Mouse (Mus musculus): Measurements from ENCODE around the gene Slc24a4. TPM values are rescaled to one million over a fixed set of nuclear protein-coding genes. Genes with fewer than 3 reads are reported as not detected.

Slc24a4 gene
- polyA plus RNA-seq, 1 experiment, result not detected

- H3K4me3 ChIP-seq (ENCODE audit: insufficient read depth, low read length), result no peak overlapping the region
- no peaks in the 10 kb centered on the region for H3K4me1 ChIP-seq (ENCODE audit: control insufficient read depth, insufficient read depth, low read length)
- H3K27ac ChIP-seq (ENCODE audit: insufficient read depth, low read depth, low read length), result no peak overlapping the region
- TF ChIP-seq POLR2A (IDR thresholded peaks at IDR 0.05; ENCODE audit: borderline replicate concordance, low read depth, low read length), result no peak
- no peak for TF ChIP-seq CTCF (IDR thresholded peaks at IDR 0.05; ENCODE audit: low read depth, low read length)
Observed at GRCm38 (mm10) chr12:102116580-102116979, 12.0 kb upstream of the Slc24a4 start.

DNA sequence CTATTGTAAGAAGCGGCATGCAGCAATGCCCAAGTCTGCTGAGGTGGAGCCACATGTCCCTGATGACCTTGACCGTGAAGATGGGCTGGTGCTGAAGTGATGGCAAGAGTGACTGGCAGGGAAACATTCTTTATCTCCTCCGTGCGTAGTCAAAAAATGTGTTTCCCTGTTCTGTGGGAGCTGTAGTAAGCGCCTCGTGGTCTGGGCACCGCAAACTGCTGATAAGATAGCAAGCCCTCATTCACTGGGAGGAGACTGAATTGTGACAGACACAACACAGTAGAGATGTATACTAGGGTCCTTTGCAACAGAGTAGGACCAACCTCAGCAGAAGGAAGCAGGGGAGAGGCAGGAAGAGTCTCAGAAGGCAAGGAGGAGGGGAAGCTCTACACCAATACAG is 10.5 kb upstream of the Slc24a4 start:
- Histone ChIP-seq H3K27ac (ENCODE audit: insufficient read depth, low read depth, low read length) (no peak overlapping the region), H3K4me3 (ENCODE audit: insufficient read depth, low read length) (no peak overlapping the region), H3K4me1 (ENCODE audit: control insufficient read depth, insufficient read depth, low read length) (no peaks in the 10 kb centered on the region)
- TF ChIP-seq CTCF (IDR thresholded peaks at IDR 0.05; ENCODE audit: low read depth, low read length) (no peak), POLR2A (IDR thresholded peaks at IDR 0.05; ENCODE audit: borderline replicate concordance, low read depth, low read length) (no peak)

GRCm38 (mm10) chr12:102127601-102128000 is 932 bp upstream of the Slc24a4 start:
- Histone ChIP-seq H3K4me3 (ENCODE audit: insufficient read depth, low read length) (no peak overlapping the region), H3K4me1 (ENCODE audit: control insufficient read depth, insufficient read depth, low read length) (no peaks in the 10 kb centered on the region), H3K27ac (ENCODE audit: insufficient read depth, low read depth, low read length) (no peak overlapping the region)
- no peak for TF ChIP-seq POLR2A (IDR thresholded peaks at IDR 0.05; ENCODE audit: borderline replicate concordance, low read depth, low read length)
- TF ChIP-seq CTCF (IDR thresholded peaks at IDR 0.05; ENCODE audit: low read depth, low read length), result no peak

- TF ChIP-seq POLR2A (IDR thresholded peaks at IDR 0.05; ENCODE audit: borderline replicate concordance, low read depth, low read length) (no peak), CTCF (IDR thresholded peaks at IDR 0.05; ENCODE audit: low read depth, low read length) (no peak)
- peak overlapping the region; percentile 14; the same call in 1 of the 2 replicates for H3K4me3 ChIP-seq (ENCODE audit: insufficient read depth, low read length)
- H3K4me1 ChIP-seq (ENCODE audit: control insufficient read depth, insufficient read depth, low read length), result no peaks in the 10 kb centered on the region
- H3K27ac ChIP-seq (ENCODE audit: insufficient read depth, low read depth, low read length), result no peak overlapping the region
Observed at GRCm38 (mm10) chr12:102128791-102129507, 416 bp downstream of the Slc24a4 start.

- H3K4me3 ChIP-seq (ENCODE audit: insufficient read depth, low read length), result no peak overlapping the region
- H3K4me1 ChIP-seq (ENCODE audit: control insufficient read depth, insufficient read depth, low read length), result no peaks in the 10 kb centered on the region
- H3K27ac ChIP-seq (ENCODE audit: insufficient read depth, low read depth, low read length), result no peak overlapping the region
- TF ChIP-seq POLR2A (IDR thresholded peaks at IDR 0.05; ENCODE audit: borderline replicate concordance, low read depth, low read length) (no peak), CTCF (IDR thresholded peaks at IDR 0.05; ENCODE audit: low read depth, low read length) (no peak)
Observed at GRCm38 (mm10) chr12:102129508-102130030, 1.0 kb downstream of the Slc24a4 start.

DNA sequence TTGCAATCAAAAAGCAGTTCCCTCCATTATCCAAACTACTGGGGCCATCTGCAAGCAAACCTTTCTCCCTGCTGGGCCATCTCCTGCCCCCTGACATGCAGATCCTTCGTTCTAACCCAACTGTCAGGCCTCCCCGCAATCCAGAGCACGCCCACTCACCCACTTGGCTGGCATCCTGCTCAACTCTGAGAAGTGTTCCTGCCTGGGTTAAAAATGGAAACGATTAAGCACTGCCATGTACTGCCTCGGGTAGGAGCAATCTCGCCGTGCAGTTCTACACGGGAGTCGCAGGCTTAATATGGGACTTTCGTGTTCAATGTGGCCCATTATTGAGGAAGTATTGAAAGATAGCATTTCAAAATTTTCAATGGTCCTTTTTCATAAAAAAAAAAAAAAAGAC is 11.2 kb downstream of the Slc24a4 start:
- Histone ChIP-seq H3K4me3 (ENCODE audit: insufficient read depth, low read length) (no peak overlapping the region), H3K4me1 (ENCODE audit: control insufficient read depth, insufficient read depth, low read length) (no peaks in the 10 kb centered on the region), H3K27ac (ENCODE audit: insufficient read depth, low read depth, low read length) (no peak overlapping the region)
- TF ChIP-seq CTCF (IDR thresholded peaks at IDR 0.05; ENCODE audit: low read depth, low read length) (no peak), POLR2A (IDR thresholded peaks at IDR 0.05; ENCODE audit: borderline replicate concordance, low read depth, low read length) (no peak)

DNA sequence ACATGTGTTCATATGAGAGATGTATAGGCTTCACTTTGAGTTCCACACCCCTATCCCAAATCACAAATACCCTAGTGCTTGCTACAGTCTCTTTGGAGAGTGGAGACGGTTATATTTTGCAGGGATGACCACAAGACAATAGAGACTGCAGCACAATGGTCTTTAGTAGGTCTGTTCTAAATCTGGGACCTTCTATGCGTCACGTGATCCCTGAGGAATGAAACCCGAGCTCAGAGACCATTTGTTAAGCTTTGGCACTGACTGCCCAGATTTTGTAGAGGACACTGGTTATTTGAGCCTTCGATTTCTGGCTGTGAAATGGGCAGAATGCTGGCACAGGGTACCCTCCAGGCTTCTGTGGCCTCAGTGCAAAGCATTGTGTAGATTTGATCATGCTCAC is 12.8 kb downstream of the Slc24a4 start:
- H3K27ac ChIP-seq (ENCODE audit: insufficient read depth, low read depth, low read length), result no peak overlapping the region
- no peaks in the 10 kb centered on the region for H3K4me1 ChIP-seq (ENCODE audit: control insufficient read depth, insufficient read depth, low read length)
- TF ChIP-seq CTCF (IDR thresholded peaks at IDR 0.05; ENCODE audit: low read depth, low read length), result no peak
- no peak for TF ChIP-seq POLR2A (IDR thresholded peaks at IDR 0.05; ENCODE audit: borderline replicate concordance, low read depth, low read length)

DNA sequence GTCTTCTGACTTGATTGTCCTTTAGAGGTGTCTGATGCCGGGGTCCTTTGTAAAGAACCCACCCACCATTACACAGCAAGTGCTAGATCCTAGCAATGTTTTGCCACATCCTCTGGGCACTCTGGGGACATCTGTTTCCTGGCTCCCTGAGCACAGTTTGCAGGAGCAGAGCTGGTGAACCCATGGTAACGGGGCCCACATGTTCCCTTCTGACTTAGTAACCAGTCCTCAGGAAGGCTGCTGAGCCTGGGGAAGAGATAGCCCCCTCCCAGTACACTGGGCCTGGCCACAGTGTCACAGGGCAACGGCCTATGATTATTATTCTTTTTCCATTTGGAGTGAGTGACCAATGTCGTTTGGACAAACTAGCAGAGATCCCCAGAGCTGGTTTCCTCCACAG is 19.1 kb downstream of the Slc24a4 start:
- Histone ChIP-seq H3K4me1 (ENCODE audit: control insufficient read depth, insufficient read depth, low read length) (no peaks in the 10 kb centered on the region), H3K27ac (ENCODE audit: insufficient read depth, low read depth, low read length) (no peak overlapping the region), H3K4me3 (ENCODE audit: insufficient read depth, low read length) (no peak overlapping the region)
- no peak for TF ChIP-seq CTCF (IDR thresholded peaks at IDR 0.05; ENCODE audit: low read depth, low read length)

More for the DNA sequence above, 12.8 kb downstream of the Slc24a4 start:
- no peak overlapping the region for H3K4me3 ChIP-seq (ENCODE audit: insufficient read depth, low read length)

- TF ChIP-seq POLR2A (IDR thresholded peaks at IDR 0.05; ENCODE audit: borderline replicate concordance, low read depth, low read length), result no peak
- TF ChIP-seq CTCF (IDR thresholded peaks at IDR 0.05; ENCODE audit: low read depth, low read length), result no peak
- Histone ChIP-seq H3K27ac (ENCODE audit: insufficient read depth, low read depth, low read length) (no peak overlapping the region), H3K4me1 (ENCODE audit: control insufficient read depth, insufficient read depth, low read length) (no peaks in the 10 kb centered on the region), H3K4me3 (ENCODE audit: insufficient read depth, low read length) (no peak overlapping the region)
Observed at GRCm38 (mm10) chr12:102148746-102149145, 20.2 kb downstream of the Slc24a4 start.

DNA sequence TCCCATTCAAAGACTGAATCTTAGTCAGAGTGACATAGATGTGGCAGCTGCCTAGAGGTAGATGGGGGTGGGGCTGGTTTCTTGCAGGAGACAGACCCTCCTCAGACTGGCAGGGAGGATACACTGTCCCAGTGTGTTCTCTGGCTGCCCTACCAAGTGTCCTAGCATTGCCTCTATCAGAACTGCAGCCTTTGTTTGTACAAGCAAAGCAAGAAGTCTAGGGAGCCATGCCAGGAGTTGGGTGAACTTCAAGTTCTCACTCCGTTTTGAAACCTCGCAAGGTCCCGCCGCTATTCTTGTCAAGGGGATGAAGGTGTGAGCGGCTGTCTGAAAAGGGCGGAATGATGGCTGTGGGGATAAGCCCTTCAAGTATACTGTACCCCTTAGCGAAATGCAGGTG is 22.7 kb downstream of the Slc24a4 start:
- H3K27ac ChIP-seq (ENCODE audit: insufficient read depth, low read depth, low read length), result no peak overlapping the region
- no peak overlapping the region for H3K4me3 ChIP-seq (ENCODE audit: insufficient read depth, low read length)
- no peak for TF ChIP-seq CTCF (IDR thresholded peaks at IDR 0.05; ENCODE audit: low read depth, low read length)
- TF ChIP-seq POLR2A (IDR thresholded peaks at IDR 0.05; ENCODE audit: borderline replicate concordance, low read depth, low read length), result no peak
- H3K4me1 ChIP-seq (ENCODE audit: control insufficient read depth, insufficient read depth, low read length), result no peaks in the 10 kb centered on the region
